Mouse (Mus musculus) fibroblast of lung, adult 2 months (primary cell): Measurements from ENCODE around the gene Six1.

Experiments used
- DNase-seq: peaks from one replicate; pipeline ENCODE4 v3.0.0-alpha.2; 2011; ENCODE audit warnings: low read depth

Gene Six1

GRCm38 (mm10) chr12:73049520-73050225 is 4.0 kb downstream of the Six1 start:
- no peak for DNase-seq

GRCm38 (mm10) chr12:73048537-73048936 is 5.2 kb downstream of the Six1 start:
- DNase-seq = no peak

- DNase-seq = no peak
Measured at GRCm38 (mm10) chr12:73047576-73047975, 6.1 kb downstream of the Six1 start.

- peak; percentile 75 for DNase-seq
Measured at GRCm38 (mm10) chr12:73046607-73047180, 7.0 kb downstream of the Six1 start.

- DNase-seq = no peak
Measured at GRCm38 (mm10) chr12:73045724-73046606, 7.7 kb downstream of the Six1 start.

- no peak for DNase-seq
Measured at GRCm38 (mm10) chr12:73045046-73045723, 8.5 kb downstream of the Six1 start.

- DNase-seq = no peak
Measured at GRCm38 (mm10) chr12:73044221-73045045, 9.3 kb downstream of the Six1 start.

GRCm38 (mm10) chr12:73043396-73044167 is 10.1 kb downstream of the Six1 start:
- no peak for DNase-seq

- DNase-seq = no peak
Measured at GRCm38 (mm10) chr12:73042903-73043302, 10.8 kb downstream of the Six1 start.

GRCm38 (mm10) chr12:73042406-73042805 is 11.3 kb downstream of the Six1 start:
- no peak for DNase-seq

- no peak for DNase-seq
Measured at GRCm38 (mm10) chr12:73041256-73041630, 12.4 kb downstream of the Six1 start.

GRCm38 (mm10) chr12:73040563-73041255 is 13.0 kb downstream of the Six1 start:
- no peak for DNase-seq

- no peak for DNase-seq
Measured at GRCm38 (mm10) chr12:73039939-73040562, 13.6 kb downstream of the Six1 start.

- no peak for DNase-seq
Measured at GRCm38 (mm10) chr12:73038992-73039938, 14.4 kb downstream of the Six1 start.

- no peak for DNase-seq
Measured at GRCm38 (mm10) chr12:73038441-73038991, 15.2 kb downstream of the Six1 start.

- no peak for DNase-seq
Measured at GRCm38 (mm10) chr12:73037385-73038160, 16.1 kb downstream of the Six1 start.
